Mouse (Mus musculus): Measurements from ENCODE around the gene Pakap.
A peak's percentile ranks its signal among the peaks of the same experiment; 100 is the strongest.

The Pakap gene

GRCm38 (mm10) chr4:57914193-57915190 is 346.5 kb downstream of the Pakap start:
- DNase-seq (ENCODE audit: low spot score in 2 of 2): no peak

DNA sequence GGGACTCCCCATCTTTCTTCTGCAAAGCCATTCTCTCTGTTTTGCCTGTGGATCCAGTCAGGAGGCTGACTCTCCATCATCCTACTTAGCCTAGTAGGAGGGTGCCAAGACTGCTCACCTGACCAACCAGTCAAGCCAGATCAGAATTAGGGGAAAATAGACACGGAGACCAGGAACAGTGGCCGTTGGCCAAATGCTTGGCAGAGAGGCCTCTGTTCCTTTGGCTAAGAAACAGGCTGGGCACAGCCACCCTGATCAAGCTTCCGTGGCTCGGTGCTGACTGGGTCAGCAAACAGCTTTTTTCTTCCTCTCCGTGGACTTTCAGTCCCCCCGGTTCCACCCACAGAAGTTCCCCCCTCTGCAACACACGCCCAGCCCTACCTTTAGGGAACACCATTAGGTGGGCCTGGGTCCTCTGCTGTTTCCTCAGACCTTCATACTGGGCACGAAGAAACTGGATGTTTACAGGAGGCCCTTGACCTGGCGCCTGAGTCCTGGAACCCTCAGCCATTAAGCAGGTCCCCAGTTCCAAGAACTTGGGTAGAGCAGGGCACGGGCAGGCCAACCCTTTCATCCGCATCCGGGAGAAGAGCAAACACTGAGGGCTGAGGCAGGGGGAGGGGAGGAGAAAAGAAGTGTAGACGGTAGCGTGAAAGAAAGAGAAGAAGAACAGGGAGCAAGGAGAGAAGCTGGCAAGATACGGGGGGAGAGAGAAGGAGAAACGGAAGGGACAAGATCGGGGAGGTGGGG is 347.4 kb downstream of the Pakap start:
- DNase-seq (ENCODE audit: low spot score in 2 of 2): peak in 1 of 2 experiments; percentile 27

GRCm38 (mm10) chr4:57916201-57916661 is 348.3 kb downstream of the Pakap start, which contains the start of gene D630039A03Rik:
Gene D630039A03Rik, minus strand, starts transcription at chr4:57916297.
- no peak for DNase-seq (ENCODE audit: low spot score in 2 of 2)

DNA sequence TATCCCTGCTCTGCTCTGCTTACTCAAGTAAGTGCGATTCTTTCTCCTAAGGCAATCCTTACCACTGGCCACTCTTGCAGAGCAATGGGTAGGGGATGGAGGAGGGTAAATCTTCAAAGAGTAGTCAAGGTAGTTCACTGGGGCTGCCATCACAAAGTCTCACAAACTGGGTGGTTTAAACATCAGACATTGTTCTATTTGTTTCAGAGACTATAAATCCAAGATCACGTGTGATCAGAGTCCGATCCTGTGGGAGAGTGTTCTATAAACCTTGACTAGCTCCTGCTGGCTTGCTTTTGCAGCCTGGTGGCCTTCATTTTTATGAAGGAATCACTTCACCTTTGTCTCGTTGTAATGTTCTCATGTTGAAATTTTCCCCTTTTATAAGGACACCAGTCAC is 348.7 kb downstream of the Pakap start:
- no peak for DNase-seq (ENCODE audit: low spot score in 2 of 2)

DNA sequence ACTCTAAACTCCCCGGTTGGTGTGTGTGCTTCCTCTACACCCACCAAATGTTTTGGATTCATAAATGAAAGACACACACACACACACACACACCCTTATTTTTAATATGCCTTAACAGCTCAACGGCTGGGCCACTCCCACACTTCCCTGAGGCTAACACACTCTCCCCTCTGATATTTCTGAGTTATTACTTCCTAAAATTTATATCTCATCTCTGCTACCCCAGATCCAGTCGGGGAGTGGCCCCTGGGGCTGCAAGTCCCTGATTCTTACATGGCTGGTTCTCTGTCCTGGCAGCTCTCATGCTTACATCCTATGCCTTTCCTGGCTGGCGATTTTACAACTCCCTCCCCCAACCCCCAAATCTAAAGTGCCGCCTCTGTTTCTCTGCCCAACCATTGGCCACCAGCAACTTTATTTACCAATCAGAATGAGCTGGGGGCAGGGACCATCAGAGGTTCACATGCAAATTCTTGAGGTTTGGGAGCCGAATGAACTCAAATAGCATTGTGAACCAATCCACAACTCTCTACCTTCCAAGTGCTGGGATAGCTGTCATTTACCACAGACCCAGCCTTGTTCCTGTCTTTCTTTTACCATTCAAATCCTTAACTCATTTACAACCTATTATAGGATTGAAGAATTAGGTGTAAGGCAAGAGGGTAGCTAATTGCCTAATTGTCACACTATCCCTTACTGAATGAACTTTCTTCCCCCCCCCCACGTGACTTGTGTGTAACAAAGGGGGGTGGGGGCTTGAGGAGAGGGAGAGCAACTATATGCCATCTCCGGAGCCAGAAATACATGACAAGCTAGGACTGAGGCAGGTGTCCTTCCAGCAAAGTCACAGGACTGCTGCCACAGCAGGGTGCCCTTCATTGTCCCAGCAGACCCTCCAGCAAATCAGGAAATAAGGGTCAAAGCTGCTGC is 351.8 kb downstream of the Pakap start:
- DNase-seq (ENCODE audit: low spot score in 2 of 2): no peak

- DNase-seq (ENCODE audit: low spot score in 2 of 2): no peak
Observed at GRCm38 (mm10) chr4:57920522-57920921, 352.5 kb downstream of the Pakap start.

DNA sequence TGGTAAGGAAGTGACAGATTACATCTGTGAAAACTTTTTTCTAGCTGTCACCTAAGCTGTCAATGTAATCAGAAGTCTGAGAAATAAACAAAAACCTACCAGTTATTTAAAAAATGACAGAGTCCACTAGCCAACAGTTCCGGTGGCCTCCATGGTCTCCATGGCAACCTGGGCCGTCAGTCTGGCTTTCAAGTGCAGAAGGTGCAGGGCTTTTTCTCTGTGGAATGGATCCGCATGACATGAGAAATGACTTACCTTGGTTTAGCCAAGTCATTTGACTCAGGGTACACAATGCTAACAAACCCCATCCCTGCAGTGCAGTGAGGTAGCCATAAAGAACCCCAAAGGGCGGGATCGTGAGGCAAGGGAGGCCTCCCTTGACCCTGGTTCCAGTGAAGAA is 354.2 kb downstream of the Pakap start:
- no peak for DNase-seq (ENCODE audit: low spot score in 2 of 2)

- DNase-seq (ENCODE audit: low spot score in 2 of 2): no peak
Observed at GRCm38 (mm10) chr4:57924556-57925071, 356.6 kb downstream of the Pakap start.

- no peak for DNase-seq (ENCODE audit: low spot score in 2 of 2)
Observed at GRCm38 (mm10) chr4:57927464-57928205, 359.7 kb downstream of the Pakap start.

DNA sequence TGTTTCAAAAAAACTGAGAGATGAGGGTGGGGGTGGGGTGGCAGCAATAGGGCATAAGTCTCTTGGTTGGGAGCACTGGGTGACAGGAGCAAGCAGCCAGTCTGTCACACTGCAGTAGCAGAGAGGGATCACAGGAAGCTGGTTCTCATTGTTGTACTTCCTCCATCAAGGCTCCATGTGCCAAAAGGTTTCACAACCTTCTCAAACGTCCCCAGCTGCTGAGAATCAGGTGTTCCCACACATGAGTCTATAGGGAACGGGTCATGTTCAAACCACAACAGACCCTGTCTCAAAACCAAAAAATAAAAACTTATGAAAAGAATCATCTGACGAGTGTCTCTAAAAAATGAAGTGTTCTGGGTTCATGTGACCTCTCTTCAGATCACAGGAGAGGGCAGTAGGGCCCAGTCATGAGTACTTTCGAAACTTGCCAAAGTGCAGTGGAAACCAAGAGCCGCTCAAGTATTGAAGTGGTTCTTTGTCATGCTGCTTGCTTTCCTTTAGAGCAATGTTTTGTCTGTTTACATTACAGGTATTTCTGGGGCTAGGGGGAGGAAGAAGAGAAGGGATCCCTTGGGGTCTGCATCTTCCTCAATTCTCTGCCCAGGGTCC is 362.7 kb downstream of the Pakap start:
- no peak for DNase-seq (ENCODE audit: low spot score in 2 of 2)

DNA sequence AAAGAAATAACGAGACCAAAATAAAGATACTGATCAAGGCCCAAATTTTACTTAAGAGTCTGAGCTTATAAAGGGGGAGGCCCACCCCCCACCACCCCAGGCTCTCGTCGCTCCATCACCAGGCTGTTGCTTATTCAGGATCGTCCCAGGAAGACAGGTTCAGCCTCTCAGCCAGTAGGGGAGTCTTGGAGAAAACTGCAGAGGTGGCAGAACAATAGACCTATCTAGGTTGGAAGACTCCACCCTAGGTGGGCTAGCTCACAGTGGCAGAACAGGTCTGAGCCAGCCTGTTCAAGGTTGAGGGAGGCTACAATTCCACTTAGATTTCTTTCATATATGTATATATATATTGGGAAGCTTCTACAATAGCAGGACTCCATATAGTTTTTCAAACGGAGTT is 366.2 kb downstream of the Pakap start:
- no peak for DNase-seq (ENCODE audit: low spot score in 2 of 2)

- DNase-seq (ENCODE audit: low spot score in 2 of 2): no peak
Observed at GRCm38 (mm10) chr4:57937292-57937691, 369.3 kb downstream of the Pakap start.

DNA sequence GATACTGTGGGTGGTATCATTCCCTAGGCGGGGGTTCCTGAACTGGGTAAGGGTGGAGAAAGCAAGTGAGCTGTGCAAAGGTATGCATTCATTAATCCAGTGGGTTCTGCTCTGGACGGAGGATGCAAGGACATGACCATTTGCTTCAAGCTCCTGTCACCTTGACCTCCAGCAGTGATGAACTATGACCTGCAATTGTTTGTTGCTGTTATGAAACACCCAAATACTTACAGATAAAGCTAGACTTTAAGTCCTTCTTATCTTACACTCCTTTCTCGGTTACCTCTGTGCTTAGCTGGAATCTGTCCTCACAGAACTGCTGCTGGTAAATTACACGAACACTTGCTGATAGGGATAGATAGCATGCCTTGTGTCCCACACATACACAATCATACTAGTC is 372.7 kb downstream of the Pakap start:
- DNase-seq (ENCODE audit: low spot score in 2 of 2): no peak

- DNase-seq (ENCODE audit: low spot score in 2 of 2): no peak
Observed at GRCm38 (mm10) chr4:57942892-57943291, 374.9 kb downstream of the Pakap start.
